Mouse (Mus musculus): ENCODE measurements at regions not wholly inside any gene's neighbourhood (a gene's known extent, or its start where the extent isn't known, plus 50 kb on each side); places are given as distances from the start of the nearest gene placed in this dataset.

DNA sequence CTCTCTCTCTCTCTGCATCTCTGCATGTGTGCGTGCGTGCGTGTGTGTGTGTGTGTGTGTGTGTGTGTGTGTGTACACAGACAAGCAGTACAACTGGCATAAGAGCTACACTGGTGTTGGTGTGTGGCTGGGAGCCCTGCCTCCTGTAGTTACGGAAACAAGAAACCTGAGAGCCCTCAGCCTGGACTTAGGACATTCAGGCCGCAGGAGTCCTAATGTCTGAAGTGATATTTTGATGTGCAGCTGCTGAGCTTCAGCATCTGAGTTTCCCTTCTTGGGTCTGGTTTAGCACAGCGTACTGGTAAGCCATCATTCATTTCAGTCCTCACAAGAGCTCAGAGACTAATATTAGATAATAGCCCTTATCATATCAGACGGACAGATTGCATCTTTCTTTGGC is 134.8 kb upstream of the Runx1 start:
- no peaks in the 10 kb centered on the region for H3K9me3 ChIP-seq (replicated peaks; ENCODE audit: control insufficient read depth, low read length)
- H3K27ac ChIP-seq (ENCODE audit: low read length) = no peak overlapping the region
- no peaks in the 10 kb centered on the region for H3K36me3 ChIP-seq (ENCODE audit: control insufficient read depth, insufficient read depth)
- H3K4me3 ChIP-seq (ENCODE audit: low read depth, low read length) = no peak overlapping the region
- WGBS (ENCODE audit: insufficient replicate concordance) = 66% methylated on average over 7 of the region's 7 CpGs
- ATAC-seq (ENCODE audit: low read depth) = no peak
- no peak overlapping the region for H3K4me2 ChIP-seq (ENCODE audit: low read depth, low read length)
- H3K9ac ChIP-seq (ENCODE audit: low read depth, low read length) = no peak overlapping the region
- no peaks in the 10 kb centered on the region for H3K27me3 ChIP-seq (ENCODE audit: control insufficient read depth, insufficient read depth, low read depth, low read length)
- H3K4me1 ChIP-seq (ENCODE audit: control insufficient read depth, low read depth, low read length) = no peaks in the 10 kb centered on the region

DNA sequence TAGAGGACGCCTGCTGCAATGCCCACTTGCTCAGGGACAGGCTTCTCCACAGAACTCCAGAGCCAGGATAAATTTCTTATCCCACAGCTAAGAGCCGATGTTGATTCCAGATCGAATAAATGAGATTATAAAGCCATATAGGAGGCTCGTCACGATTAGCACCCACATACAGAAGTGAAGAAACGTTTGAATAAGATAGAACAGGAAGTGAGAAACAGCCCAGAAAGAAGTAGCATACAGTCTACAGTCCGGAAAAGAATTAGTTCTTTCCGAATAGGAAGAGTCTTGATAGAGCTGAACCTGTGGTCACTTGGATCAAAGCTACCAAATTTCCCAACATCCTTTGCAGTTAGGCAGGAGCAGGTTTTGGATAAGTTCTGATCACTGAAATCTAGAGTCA is 133.0 kb upstream of the Runx1 start:
- H3K4me2 ChIP-seq (ENCODE audit: low read depth, low read length) = no peak overlapping the region
- H3K9me3 ChIP-seq (replicated peaks; ENCODE audit: control insufficient read depth, low read length) = no peaks in the 10 kb centered on the region
- no peak overlapping the region for H3K4me3 ChIP-seq (ENCODE audit: low read depth, low read length)
- WGBS (ENCODE audit: insufficient replicate concordance) = 53% methylated on average over 8 of the region's 8 CpGs
- H3K27ac ChIP-seq (ENCODE audit: low read length) = no peak overlapping the region
- H3K27me3 ChIP-seq (ENCODE audit: control insufficient read depth, insufficient read depth, low read depth, low read length) = no peaks in the 10 kb centered on the region
- no peaks in the 10 kb centered on the region for H3K36me3 ChIP-seq (ENCODE audit: control insufficient read depth, insufficient read depth)
- no peak for ATAC-seq (ENCODE audit: low read depth)
- no peak overlapping the region for H3K9ac ChIP-seq (ENCODE audit: low read depth, low read length)
- no peaks in the 10 kb centered on the region for H3K4me1 ChIP-seq (ENCODE audit: control insufficient read depth, low read depth, low read length)

GRCm38 (mm10) chr16:92958146-92958545 is 132.2 kb upstream of the Runx1 start:
- ATAC-seq (ENCODE audit: low read depth) = no peak
- no peaks in the 10 kb centered on the region for H3K4me1 ChIP-seq (ENCODE audit: control insufficient read depth, low read depth, low read length)
- no peak overlapping the region for H3K9ac ChIP-seq (ENCODE audit: low read depth, low read length)
- no peak overlapping the region for H3K4me3 ChIP-seq (ENCODE audit: low read depth, low read length)
- WGBS (ENCODE audit: insufficient replicate concordance) = 68% methylated on average over 6 of the region's 6 CpGs
- no peaks in the 10 kb centered on the region for H3K27me3 ChIP-seq (ENCODE audit: control insufficient read depth, insufficient read depth, low read depth, low read length)
- no peak overlapping the region for H3K27ac ChIP-seq (ENCODE audit: low read length)
- H3K4me2 ChIP-seq (ENCODE audit: low read depth, low read length) = no peak overlapping the region
- H3K9me3 ChIP-seq (replicated peaks; ENCODE audit: control insufficient read depth, low read length) = no peaks in the 10 kb centered on the region
- H3K36me3 ChIP-seq (ENCODE audit: control insufficient read depth, insufficient read depth) = no peaks in the 10 kb centered on the region

DNA sequence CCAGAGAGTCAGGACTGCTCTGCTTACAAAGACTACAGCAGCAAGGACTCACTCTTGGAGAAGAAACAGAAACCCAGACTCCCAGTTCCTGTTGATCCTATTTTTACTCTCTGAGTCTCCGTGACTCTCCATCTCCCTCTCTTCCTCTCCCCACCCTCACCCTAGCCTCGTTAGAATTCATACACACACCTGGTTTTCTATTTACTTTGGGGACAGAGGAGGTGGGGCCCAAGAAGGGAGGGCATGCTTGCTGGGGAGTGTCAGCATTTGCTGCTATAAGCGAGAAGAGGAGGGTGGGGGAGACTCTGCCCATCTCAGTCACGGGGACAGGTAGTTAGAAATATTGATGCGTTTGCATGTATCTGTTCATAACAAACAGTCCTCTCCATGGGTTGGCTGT is 129.6 kb upstream of the Runx1 start:
- no peak for ATAC-seq (ENCODE audit: low read depth)
- Histone ChIP-seq H3K27me3 (ENCODE audit: control insufficient read depth, insufficient read depth, low read depth, low read length) (no peaks in the 10 kb centered on the region), H3K4me3 (ENCODE audit: low read depth, low read length) (no peak overlapping the region), H3K9ac (ENCODE audit: low read depth, low read length) (no peak overlapping the region), H3K27ac (ENCODE audit: low read length) (no peak overlapping the region), H3K4me2 (ENCODE audit: low read depth, low read length) (no peak overlapping the region), H3K4me1 (ENCODE audit: control insufficient read depth, low read depth, low read length) (no peaks in the 10 kb centered on the region), H3K36me3 (ENCODE audit: control insufficient read depth, insufficient read depth) (no peaks in the 10 kb centered on the region), H3K9me3 (replicated peaks; ENCODE audit: control insufficient read depth, low read length) (no peaks in the 10 kb centered on the region)
- WGBS (ENCODE audit: insufficient replicate concordance) = 36% methylated on average over 5 of the region's 5 CpGs

DNA sequence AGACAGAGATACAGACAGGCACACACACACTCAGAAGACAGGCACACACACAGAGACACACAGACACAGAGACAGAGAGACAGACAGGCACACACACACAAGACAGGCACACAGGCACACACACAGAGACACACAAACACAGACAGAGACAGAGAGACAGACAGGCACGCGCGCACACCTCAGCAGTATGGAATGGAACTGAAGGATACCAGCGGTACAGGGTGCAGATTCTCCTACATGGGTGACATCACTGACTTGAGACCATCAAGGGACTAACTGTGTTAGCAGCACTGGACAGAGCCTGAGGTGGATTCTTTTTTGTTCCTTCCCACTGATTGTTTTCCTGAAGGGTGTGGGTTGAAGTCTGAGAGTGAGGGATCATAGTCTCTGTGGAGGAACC is 129.1 kb upstream of the Runx1 start:
- no peaks in the 10 kb centered on the region for H3K9me3 ChIP-seq (replicated peaks; ENCODE audit: control insufficient read depth, low read length)
- ATAC-seq (ENCODE audit: low read depth) = no peak
- H3K4me3 ChIP-seq (ENCODE audit: low read depth, low read length) = no peak overlapping the region
- 93% methylated on average over 4 of the region's 4 CpGs for WGBS (ENCODE audit: insufficient replicate concordance)
- H3K9ac ChIP-seq (ENCODE audit: low read depth, low read length) = no peak overlapping the region
- no peak overlapping the region for H3K27ac ChIP-seq (ENCODE audit: low read length)
- H3K4me2 ChIP-seq (ENCODE audit: low read depth, low read length) = no peak overlapping the region
- H3K4me1 ChIP-seq (ENCODE audit: control insufficient read depth, low read depth, low read length) = no peaks in the 10 kb centered on the region
- H3K36me3 ChIP-seq (ENCODE audit: control insufficient read depth, insufficient read depth) = no peaks in the 10 kb centered on the region
- H3K27me3 ChIP-seq (ENCODE audit: control insufficient read depth, insufficient read depth, low read depth, low read length) = no peaks in the 10 kb centered on the region

- Histone ChIP-seq H3K4me3 (ENCODE audit: low read depth, low read length) (no peak overlapping the region), H3K27me3 (ENCODE audit: control insufficient read depth, insufficient read depth, low read depth, low read length) (no peaks in the 10 kb centered on the region), H3K9me3 (replicated peaks; ENCODE audit: control insufficient read depth, low read length) (no peaks in the 10 kb centered on the region), H3K4me2 (ENCODE audit: low read depth, low read length) (no peak overlapping the region), H3K36me3 (ENCODE audit: control insufficient read depth, insufficient read depth) (no peaks in the 10 kb centered on the region), H3K9ac (ENCODE audit: low read depth, low read length) (no peak overlapping the region), H3K27ac (ENCODE audit: low read length) (no peak overlapping the region), H3K4me1 (ENCODE audit: control insufficient read depth, low read depth, low read length) (no peaks in the 10 kb centered on the region)
- WGBS (ENCODE audit: insufficient replicate concordance) = 51% methylated on average over 11 of the region's 11 CpGs
- ATAC-seq (ENCODE audit: low read depth) = no peak
These were observed 128.1 kb upstream of the Runx1 start for GRCm38 (mm10) chr16:92953936-92954654.

DNA sequence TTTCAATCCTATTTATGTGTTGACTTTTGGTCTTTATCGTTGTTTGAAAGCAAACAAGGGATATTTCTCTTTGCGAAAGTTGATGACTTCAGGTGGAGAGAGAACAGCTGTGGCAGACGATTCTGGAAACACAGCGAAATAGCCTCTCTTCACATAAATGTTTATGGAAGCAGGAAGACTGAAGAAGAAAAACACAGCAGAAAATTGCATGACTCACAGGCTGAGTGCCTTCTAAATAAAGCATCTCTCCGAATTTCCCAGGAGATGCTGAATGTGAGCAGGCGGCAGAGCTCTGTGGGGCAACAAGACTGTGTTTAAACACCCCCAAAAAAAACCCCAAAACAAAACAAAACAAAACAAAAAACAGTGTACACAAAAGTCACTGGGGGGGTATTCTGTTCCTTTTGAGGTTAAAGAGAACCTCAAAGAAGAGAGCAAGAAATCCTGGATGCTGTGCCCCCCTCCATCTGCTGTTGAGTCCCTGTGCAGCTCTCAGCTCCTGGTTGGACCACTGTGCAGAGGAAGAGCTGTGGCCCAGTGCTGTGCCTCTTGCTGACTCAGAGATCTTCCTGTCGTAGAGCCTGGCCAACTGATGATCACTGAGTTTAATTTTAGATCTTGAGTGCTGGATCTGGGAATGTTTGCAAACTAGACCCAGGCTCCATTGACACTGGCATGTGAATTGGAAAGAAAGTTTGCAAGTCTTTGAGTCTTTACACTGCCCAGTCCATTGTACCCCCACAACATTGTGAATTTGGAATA is 126.6 kb upstream of the Runx1 start:
- no peak overlapping the region for H3K9ac ChIP-seq (ENCODE audit: low read depth, low read length)
- H3K9me3 ChIP-seq (replicated peaks; ENCODE audit: control insufficient read depth, low read length) = no peaks in the 10 kb centered on the region
- no peak overlapping the region for H3K4me3 ChIP-seq (ENCODE audit: low read depth, low read length)
- no peaks in the 10 kb centered on the region for H3K4me1 ChIP-seq (ENCODE audit: control insufficient read depth, low read depth, low read length)
- H3K36me3 ChIP-seq (ENCODE audit: control insufficient read depth, insufficient read depth) = no peaks in the 10 kb centered on the region
- no peak overlapping the region for H3K4me2 ChIP-seq (ENCODE audit: low read depth, low read length)
- H3K27ac ChIP-seq (ENCODE audit: low read length) = no peak overlapping the region
- WGBS (ENCODE audit: insufficient replicate concordance) = 50% methylated on average over 7 of the region's 7 CpGs
- H3K27me3 ChIP-seq (ENCODE audit: control insufficient read depth, insufficient read depth, low read depth, low read length) = no peaks in the 10 kb centered on the region
- no peak for ATAC-seq (ENCODE audit: low read depth)

DNA sequence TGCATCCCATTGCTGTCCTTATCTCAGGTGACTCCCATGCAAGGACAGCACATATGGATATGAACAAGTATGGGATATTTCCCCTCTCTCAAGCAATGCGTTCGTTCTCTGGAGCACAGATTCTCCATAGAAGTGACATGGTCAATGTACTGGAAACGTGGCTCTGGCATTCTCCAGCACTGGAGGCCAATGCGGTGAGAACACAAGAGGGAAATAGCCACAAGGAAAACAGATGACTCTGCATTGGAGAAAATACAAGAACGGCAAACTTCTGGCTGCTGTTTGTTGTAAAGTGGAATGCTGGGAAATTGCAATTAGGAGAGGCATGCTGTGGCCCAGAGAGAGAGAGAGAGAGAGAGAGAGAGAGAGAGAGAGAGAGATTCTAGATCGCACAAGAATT is 125.6 kb upstream of the Runx1 start:
- no peak for ATAC-seq (ENCODE audit: low read depth)
- Histone ChIP-seq H3K9ac (ENCODE audit: low read depth, low read length) (no peak overlapping the region), H3K27me3 (ENCODE audit: control insufficient read depth, insufficient read depth, low read depth, low read length) (no peaks in the 10 kb centered on the region), H3K4me1 (ENCODE audit: control insufficient read depth, low read depth, low read length) (no peaks in the 10 kb centered on the region), H3K9me3 (replicated peaks; ENCODE audit: control insufficient read depth, low read length) (no peaks in the 10 kb centered on the region), H3K4me2 (ENCODE audit: low read depth, low read length) (no peak overlapping the region), H3K4me3 (ENCODE audit: low read depth, low read length) (no peak overlapping the region), H3K36me3 (ENCODE audit: control insufficient read depth, insufficient read depth) (no peaks in the 10 kb centered on the region), H3K27ac (ENCODE audit: low read length) (no peak overlapping the region)
- 75% methylated on average over 6 of the region's 6 CpGs for WGBS (ENCODE audit: insufficient replicate concordance)

DNA sequence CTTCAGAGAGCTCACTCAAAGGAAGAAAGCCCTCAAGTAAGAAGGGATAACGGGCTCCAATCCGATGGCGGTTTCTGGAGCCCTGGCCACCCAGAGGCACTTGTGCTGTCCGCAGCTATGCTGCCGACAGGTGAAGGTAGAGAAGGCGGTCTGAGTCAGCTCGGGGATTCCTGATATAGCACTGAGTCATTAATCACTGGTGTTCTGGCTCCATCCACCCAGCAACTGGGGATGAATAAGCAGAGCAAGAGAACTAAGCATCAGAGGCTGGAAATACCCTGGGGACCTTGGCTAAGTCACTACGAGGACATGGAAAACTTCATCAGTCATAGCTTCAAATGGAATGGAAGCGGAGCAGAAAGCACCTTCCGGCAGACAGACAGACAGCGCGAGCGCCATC is 122.5 kb upstream of the Runx1 start:
- H3K36me3 ChIP-seq (ENCODE audit: control insufficient read depth, insufficient read depth) = no peaks in the 10 kb centered on the region
- no peak overlapping the region for H3K27ac ChIP-seq (ENCODE audit: low read length)
- H3K4me2 ChIP-seq (ENCODE audit: low read depth, low read length) = no peak overlapping the region
- no peak overlapping the region for H3K4me3 ChIP-seq (ENCODE audit: low read depth, low read length)
- no peaks in the 10 kb centered on the region for H3K4me1 ChIP-seq (ENCODE audit: control insufficient read depth, low read depth, low read length)
- no peak for ATAC-seq (ENCODE audit: low read depth)
- H3K27me3 ChIP-seq (ENCODE audit: control insufficient read depth, insufficient read depth, low read depth, low read length) = no peaks in the 10 kb centered on the region
- H3K9me3 ChIP-seq (replicated peaks; ENCODE audit: control insufficient read depth, low read length) = no peaks in the 10 kb centered on the region
- H3K9ac ChIP-seq (ENCODE audit: low read depth, low read length) = no peak overlapping the region
- 83% methylated on average over 13 of the region's 13 CpGs for WGBS (ENCODE audit: insufficient replicate concordance)
